Mouse (Mus musculus): ENCODE data around the gene Dnajc3. TPM values are rescaled to one million over a fixed set of nuclear protein-coding genes. Genes with fewer than 3 reads are reported as not detected.

Gene Dnajc3
- total and polyA plus RNA-seq, 3 experiments = 12.7 to 18.5 TPM; not detected in 1

GRCm38 (mm10) chr14:118922251-118922650 is 15.5 kb upstream of the Dnajc3 start:
- Histone ChIP-seq H3K4me3 (ENCODE audit: control insufficient read depth in 1 of 2, insufficient read depth in 1 of 2, low read depth in 2 of 2, low read length in 2 of 2) (no peak overlapping the region), H3K4me1 (ENCODE audit: control insufficient read depth in 1 of 2, insufficient read depth in 2 of 2, low read length in 2 of 2) (peaks cover 0 to 4% of the 10 kb centered on the region in 2 experiments; a peak in 1 of 4 replicates), H3K9me3 (replicated peaks; ENCODE audit: insufficient read depth, low read length) (no peaks in the 10 kb centered on the region), H3K9ac (ENCODE audit: control insufficient read depth, low read depth, low read length, poor library complexity, severe bottlenecking) (no peak overlapping the region), H3K36me3 (ENCODE audit: control insufficient read depth in 1 of 2, insufficient read depth in 2 of 2, low read length in 2 of 2) (no peaks in the 10 kb centered on the region), H3K79me2 (ENCODE audit: control insufficient read depth, insufficient read depth, low read length, poor library complexity) (no peaks in the 10 kb centered on the region), H3K27ac (ENCODE audit: control insufficient read depth, low read depth, low read length) (no peak overlapping the region), H3K27me3 (ENCODE audit: control insufficient read depth in 1 of 2, insufficient read depth in 2 of 2, low read length in 2 of 2) (no peaks in the 10 kb centered on the region)
- DNase-seq (ENCODE audit: low read depth, low spot score) = no peak
- no peak for TF ChIP-seq EP300 (IDR thresholded peaks at IDR 0.05; ENCODE audit: low read depth in 1 of 2, low read length in 2 of 2)
- no peak for TF ChIP-seq POLR2A (IDR thresholded peaks at IDR 0.05; ENCODE audit: control insufficient read depth in 1 of 2, insufficient read depth in 1 of 2, low read depth in 1 of 2, low read length in 2 of 2, poor library complexity in 1 of 2)
- no peak for TF ChIP-seq RCOR1 (IDR thresholded peaks at IDR 0.05; ENCODE audit: low read depth, low read length)
- no peak for TF ChIP-seq TBP (IDR thresholded peaks at IDR 0.05; ENCODE audit: low read depth, low read length)
- TF ChIP-seq NELFE (IDR thresholded peaks at IDR 0.05; ENCODE audit: low read depth, low read length) = no peak
- TF ChIP-seq NRF1 (IDR thresholded peaks at IDR 0.05; ENCODE audit: insufficient read depth, low read depth, low read length, poor library complexity, severe bottlenecking) = no peak
- TF ChIP-seq MAFK (IDR thresholded peaks at IDR 0.05; ENCODE audit: borderline replicate concordance, low read depth, low read length) = no peak
- no peak for TF ChIP-seq TAL1 (IDR thresholded peaks at IDR 0.05; ENCODE audit: low read length)
- TF ChIP-seq ETS1 (IDR thresholded peaks at IDR 0.05; ENCODE audit: low read depth, low read length) = no peak
- TF ChIP-seq SIN3A (IDR thresholded peaks at IDR 0.05; ENCODE audit: low read length) = no peak
- no peak for TF ChIP-seq POLR2AphosphoS2 (IDR thresholded peaks at IDR 0.05; ENCODE audit: low read length)
- TF ChIP-seq ZMIZ1 (IDR thresholded peaks at IDR 0.05; ENCODE audit: low read depth, low read length) = no peak
- no peak for TF ChIP-seq HCFC1 (IDR thresholded peaks at IDR 0.05; ENCODE audit: low read depth, low read length)
- no peak for TF ChIP-seq MAX (IDR thresholded peaks at IDR 0.05; ENCODE audit: low read length)
- no peak for TF ChIP-seq MYC (IDR thresholded peaks at IDR 0.05; ENCODE audit: low read depth, low read length)
- no peak for TF ChIP-seq MYB (IDR thresholded peaks at IDR 0.05; ENCODE audit: low read depth, low read length)
- TF ChIP-seq GABPA (IDR thresholded peaks at IDR 0.05; ENCODE audit: low read depth, low read length) = no peak
- no peak for TF ChIP-seq MXI1 (IDR thresholded peaks at IDR 0.05; ENCODE audit: low read depth, low read length)
- TF ChIP-seq POLR2AphosphoS5 (IDR thresholded peaks at IDR 0.05; ENCODE audit: borderline replicate concordance, low read depth, low read length) = no peak

DNA sequence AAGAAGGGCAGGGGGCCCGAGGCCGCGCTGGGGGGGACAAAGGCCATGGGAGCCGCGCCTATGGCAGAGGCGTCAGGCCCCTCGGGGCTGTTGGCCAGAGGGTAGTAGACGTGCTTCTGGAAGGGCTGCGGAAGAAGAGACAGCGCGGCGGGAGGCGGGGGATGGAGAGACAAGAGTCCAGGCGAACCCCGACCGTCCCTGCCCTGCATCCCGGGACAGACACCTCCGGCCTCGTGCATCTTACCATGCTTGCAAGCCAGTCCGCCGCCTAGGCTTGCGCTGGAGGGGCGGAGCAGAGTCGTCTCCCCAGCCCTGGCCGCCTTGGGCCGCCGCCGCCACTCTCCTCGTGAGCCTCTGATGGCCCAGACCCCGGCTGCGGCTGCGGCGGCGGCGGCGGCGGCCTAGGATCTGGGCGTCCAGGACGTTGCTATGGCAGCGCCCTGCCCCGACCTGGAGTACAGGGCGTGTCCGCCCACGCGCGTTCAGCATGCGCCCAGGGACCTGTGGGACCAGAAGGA is 15.1 kb upstream of the Dnajc3 start:
- H3K79me2 ChIP-seq (ENCODE audit: control insufficient read depth, insufficient read depth, low read length, poor library complexity) = no peaks in the 10 kb centered on the region
- no peak overlapping the region for H3K27ac ChIP-seq (ENCODE audit: control insufficient read depth, low read depth, low read length)
- no peak overlapping the region for H3K9ac ChIP-seq (ENCODE audit: control insufficient read depth, low read depth, low read length, poor library complexity, severe bottlenecking)
- no peaks in the 10 kb centered on the region for H3K9me3 ChIP-seq (replicated peaks; ENCODE audit: insufficient read depth, low read length)
- H3K36me3 ChIP-seq (ENCODE audit: control insufficient read depth in 1 of 2, insufficient read depth in 2 of 2, low read length in 2 of 2) = no peaks in the 10 kb centered on the region
- no peaks in the 10 kb centered on the region for H3K27me3 ChIP-seq (ENCODE audit: control insufficient read depth in 1 of 2, insufficient read depth in 2 of 2, low read length in 2 of 2)
- DNase-seq (ENCODE audit: low read depth, low spot score) = no peak
- H3K4me1 ChIP-seq (ENCODE audit: control insufficient read depth in 1 of 2, insufficient read depth in 2 of 2, low read length in 2 of 2) = peaks cover 0 to 4% of the 10 kb centered on the region in 2 experiments; a peak in 1 of 4 replicates
- no peak overlapping the region for H3K4me3 ChIP-seq (ENCODE audit: control insufficient read depth in 1 of 2, insufficient read depth in 1 of 2, low read depth in 2 of 2, low read length in 2 of 2)
- no peak for TF ChIP-seq POLR2AphosphoS5 (IDR thresholded peaks at IDR 0.05; ENCODE audit: borderline replicate concordance, low read depth, low read length)
